Mouse (Mus musculus) midbrain, postnatal 0 days (tissue): ENCODE measurements around the gene Aldh18a1. TPM values are rescaled to one million over a fixed set of nuclear protein-coding genes. Genes with fewer than 3 reads are reported as not detected.

Experiments used
- ATAC-seq: fragments of 200-750 bp; cut with Nextera tagmentation; 2 replicates; pipeline ENCODE4 v1.8.0; 2017; ENCODE audit warnings: moderate number of reproducible peaks, mild to moderate bottlenecking, moderate TSS enrichment, moderate library complexity; ENCODE audit not compliant: low FRiP score
- DNase-seq: peaks from one replicate; pipeline ENCODE4 v3.0.0-alpha.2; 2015; ENCODE audit warnings: low spot score
- H3K27ac ChIP-seq: fragments of 300-500 bp; sonication (generic); 2 replicates; pipeline ENCODE4 v1.5.1; 2014; ENCODE audit warnings: low read depth, mild to moderate bottlenecking, low read length, mixed read lengths
- H3K27me3 ChIP-seq: fragments of 300-500 bp; sonication (generic); 2 replicates; pipeline ENCODE4 v1.6.1; 2014; ENCODE audit warnings: low read length, control low read depth, mixed read lengths; ENCODE audit not compliant: insufficient read depth
- H3K36me3 ChIP-seq: fragments of 300-500 bp; sonication (generic); 2 replicates; pipeline ENCODE4 v1.6.1; 2014; ENCODE audit warnings: low read length, control low read depth, mixed read lengths; ENCODE audit not compliant: insufficient read depth
- H3K4me1 ChIP-seq: fragments of 300-500 bp; sonication (generic); 2 replicates; pipeline ENCODE4 v1.6.1; 2014; ENCODE audit warnings: mild to moderate bottlenecking, control low read depth, antibody characterized with exemption, low read length, mixed read lengths; ENCODE audit not compliant: insufficient read depth
- H3K4me2 ChIP-seq: fragments of 300-500 bp; sonication (generic); 2 replicates; pipeline ENCODE4 v1.6.1; 2014; ENCODE audit warnings: low read depth, mild to moderate bottlenecking, low read length, mixed read lengths; ENCODE audit not compliant: poor library complexity, severe bottlenecking
- H3K4me3 ChIP-seq: fragments of 300-500 bp; sonication (generic); 2 replicates; pipeline ENCODE4 v1.5.1; 2014; ENCODE audit warnings: low read depth, mild to moderate bottlenecking, low read length, moderate library complexity
- H3K9ac ChIP-seq: fragments of 300-500 bp; sonication (generic); replicated peaks from 2 replicates; pipeline ENCODE4 v1.6.1; 2014; ENCODE audit warnings: mild to moderate bottlenecking, low read length, moderate library complexity, mixed read lengths; ENCODE audit not compliant: poor library complexity, severe bottlenecking
- H3K9me3 ChIP-seq: fragments of 300-500 bp; sonication (generic); 2 replicates; pipeline ENCODE4 v1.6.1; 2016; ENCODE audit warnings: low read length, control low read depth
- CTCF ChIP-seq: IDR thresholded peaks from 2 replicates; pipeline ENCODE4 v1.5.1; 2016; ENCODE audit warnings: antibody characterized with exemption, mild to moderate bottlenecking
- WGBS: fragments of 180-500 bp; shearing (Covaris S2); extraction: QIAGEN DNeasy Blood & Tissue Kit; methylation state at CpG from one replicate; pipeline ENCODE4 v1.1.7; 2014; 5-methylcytosine and 5-hydroxymethylcytosine counted together
- polyA plus RNA-seq: library from polyadenylated mRNA; unstranded; fragments of >200 nt; fragmentation: Nextera tagmentation; extraction: Ambion mirVana; gene quantifications from 2 replicates; pipeline ENCODE4 v1.2.1, GENCODE M21; 2015
- total RNA-seq: library from RNA; depleted of rRNA; stranded (reverse); fragments of >200 nt; gene quantifications from 2 replicates; pipeline ENCODE4 v1.2.3, GENCODE M21; 2014

Aldh18a1 gene
- total and polyA plus RNA-seq, 2 experiments from 2014 or later: 28.9 to 67.4 TPM

DNA sequence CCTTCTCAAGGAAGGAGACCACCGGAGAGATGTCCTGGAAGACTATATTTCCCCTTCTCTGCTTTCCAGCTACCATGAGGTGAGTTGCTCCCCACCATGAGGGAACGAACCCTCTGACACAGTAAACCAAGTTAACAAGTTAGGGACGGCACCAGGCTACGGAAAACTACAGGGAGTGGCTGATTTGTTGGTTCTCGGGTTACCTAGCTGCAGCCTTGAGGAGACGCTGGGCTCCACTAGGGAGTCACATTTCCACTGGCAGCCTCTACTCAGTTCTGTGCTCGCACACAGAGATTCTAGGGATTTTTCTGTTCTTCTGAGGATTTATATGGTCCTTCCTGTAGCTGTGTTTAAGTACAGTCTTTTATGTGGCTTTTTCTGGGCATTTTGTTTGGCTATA, 32.2 kb downstream of the Aldh18a1 start:
- no peak for TF ChIP-seq CTCF
- no peak for DNase-seq
- H3K4me2 ChIP-seq: no peak overlapping the region
- H3K36me3 ChIP-seq: peaks cover 57% of the 10 kb centered on the region
- H3K4me1 ChIP-seq: no peaks in the 10 kb centered on the region
- no peaks in the 10 kb centered on the region for H3K27me3 ChIP-seq
- WGBS: 92% methylated on average over 7 of the region's 7 CpGs
- H3K27ac ChIP-seq: no peak overlapping the region
- no peaks in the 10 kb centered on the region for H3K9me3 ChIP-seq
- H3K9ac ChIP-seq: no peak overlapping the region
- H3K4me3 ChIP-seq: no peak overlapping the region
- no peak for ATAC-seq

DNA sequence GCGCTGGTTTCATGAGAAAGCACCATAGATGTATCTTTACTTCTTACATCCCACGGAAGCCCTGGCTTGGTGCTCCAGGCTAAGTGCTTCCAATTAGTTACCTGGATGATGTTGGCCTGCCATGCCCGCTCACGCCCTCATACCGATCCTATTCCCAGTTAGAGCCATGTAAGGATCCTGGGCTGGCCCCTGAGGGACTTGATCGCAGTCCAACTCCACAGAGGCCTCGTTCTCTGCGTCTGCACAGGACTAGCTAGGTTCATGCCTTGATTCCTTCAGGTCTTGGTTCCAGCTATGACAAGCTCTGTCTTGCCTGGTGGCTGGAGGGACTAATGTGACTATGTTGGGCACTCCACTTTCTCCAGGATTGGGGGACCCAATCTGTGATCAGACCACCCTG, 33.1 kb downstream of the Aldh18a1 start:
- DNase-seq (no peak), ATAC-seq (no peak)
- Histone ChIP-seq H3K4me1 (no peaks in the 10 kb centered on the region), H3K9me3 (no peaks in the 10 kb centered on the region), H3K36me3 (peaks cover 60% of the 10 kb centered on the region), H3K27ac (no peak overlapping the region), H3K27me3 (no peaks in the 10 kb centered on the region), H3K9ac (no peak overlapping the region), H3K4me2 (no peak overlapping the region), H3K4me3 (no peak overlapping the region)
- over 99% methylated on average over 8 of the region's 8 CpGs for WGBS
- TF ChIP-seq CTCF: no peak

DNA sequence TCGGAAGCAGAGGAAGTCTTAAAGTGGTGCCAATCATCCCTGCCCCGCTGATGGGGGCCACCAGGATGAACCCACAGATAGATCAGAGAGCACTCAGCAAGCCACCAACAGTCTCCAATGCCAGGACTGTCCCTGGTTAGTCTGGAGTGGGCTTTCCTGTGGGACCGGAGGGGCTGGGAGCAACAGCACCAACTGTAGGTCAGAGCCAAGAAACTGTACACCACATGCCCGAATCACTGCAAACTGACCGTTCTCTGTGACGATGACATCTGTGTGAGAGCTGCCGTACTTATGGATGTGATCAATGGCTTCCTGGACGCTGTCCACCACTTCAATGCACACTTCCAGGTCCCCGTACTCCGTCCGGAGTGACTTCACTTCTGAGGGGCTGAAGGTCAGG, 33.9 kb downstream of the Aldh18a1 start:
- no peak for ATAC-seq
- WGBS: 94% methylated on average over 11 of the region's 11 CpGs
- TF ChIP-seq CTCF: no peak
- Histone ChIP-seq H3K27me3 (no peaks in the 10 kb centered on the region), H3K9ac (no peak overlapping the region), H3K4me1 (no peaks in the 10 kb centered on the region), H3K27ac (no peak overlapping the region), H3K4me3 (no peak overlapping the region), H3K36me3 (peaks cover 60% of the 10 kb centered on the region), H3K9me3 (no peaks in the 10 kb centered on the region), H3K4me2 (no peak overlapping the region)
- DNase-seq: no peak

DNA sequence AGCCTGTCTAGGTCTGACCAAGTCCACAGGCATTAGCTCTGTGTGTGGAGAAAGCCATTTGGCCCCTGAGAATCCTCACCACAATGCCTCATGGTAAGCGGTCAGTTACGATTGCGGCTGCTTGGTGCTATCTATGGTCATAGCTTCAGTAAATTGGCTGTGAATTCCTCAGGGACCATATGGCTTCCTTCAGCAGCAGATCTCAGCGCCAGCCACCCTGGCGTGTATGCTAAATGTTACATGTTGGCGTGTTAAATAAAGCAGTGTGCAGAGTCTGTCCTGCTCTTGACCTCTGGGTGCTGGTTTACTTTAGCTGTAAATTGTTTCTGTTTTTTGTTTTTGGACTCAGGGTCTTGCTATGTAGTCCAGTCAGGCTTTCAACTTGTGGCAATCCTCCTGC, 34.4 kb downstream of the Aldh18a1 start:
- Histone ChIP-seq H3K4me3 (no peak overlapping the region), H3K27me3 (no peaks in the 10 kb centered on the region), H3K27ac (no peak overlapping the region), H3K4me2 (no peak overlapping the region), H3K4me1 (no peaks in the 10 kb centered on the region), H3K9me3 (no peaks in the 10 kb centered on the region), H3K9ac (no peak overlapping the region), H3K36me3 (peaks cover 60% of the 10 kb centered on the region)
- DNase-seq (no peak), ATAC-seq (no peak)
- 89% methylated on average over 6 of the region's 6 CpGs for WGBS
- TF ChIP-seq CTCF: no peak

DNA sequence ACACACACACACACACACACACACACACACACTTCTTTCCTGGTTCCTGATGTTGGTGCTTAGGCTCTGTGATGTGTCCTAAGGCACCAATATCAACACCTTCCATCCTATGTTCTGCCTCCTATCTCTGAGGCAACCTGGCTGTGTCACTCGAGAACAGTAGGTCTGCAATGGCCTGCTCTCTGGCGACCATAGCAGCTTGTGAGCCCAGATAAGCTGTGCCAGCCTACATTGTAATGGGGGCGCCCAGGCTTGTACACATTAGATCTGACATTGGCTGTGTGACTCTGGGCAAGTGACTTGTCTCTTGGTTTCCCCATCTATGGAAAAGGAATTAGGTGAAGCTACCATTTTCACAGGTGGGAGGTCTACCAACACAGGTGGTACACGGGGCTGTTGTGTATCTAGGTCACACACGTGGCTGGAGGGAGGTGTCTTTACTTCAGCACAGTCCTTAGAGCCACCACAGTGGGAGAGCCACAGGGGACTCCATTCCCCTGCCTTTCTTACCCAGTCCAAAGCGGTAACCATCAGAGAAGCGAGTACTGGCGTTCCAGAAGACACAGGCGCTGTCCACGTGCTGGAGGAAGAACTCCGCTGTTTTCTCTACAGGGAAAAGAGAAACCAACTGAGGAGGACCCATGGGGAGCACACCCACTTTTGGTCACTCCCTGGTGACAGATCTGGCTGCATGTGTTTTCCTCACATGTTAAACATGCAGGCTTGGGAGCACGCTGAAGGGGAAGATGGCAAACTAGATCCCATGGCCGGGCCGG, 35.1 kb downstream of the Aldh18a1 start:
- DNase-seq (no peak), ATAC-seq (no peak)
- H3K9ac ChIP-seq: no peak overlapping the region
- no peak overlapping the region for H3K4me3 ChIP-seq
- H3K36me3 ChIP-seq: peaks cover 59% of the 10 kb centered on the region
- H3K4me2 ChIP-seq: no peak overlapping the region
- H3K4me1 ChIP-seq: no peaks in the 10 kb centered on the region
- no peak for TF ChIP-seq CTCF
- 94% methylated on average over 14 of the region's 14 CpGs for WGBS
- no peaks in the 10 kb centered on the region for H3K9me3 ChIP-seq
- no peaks in the 10 kb centered on the region for H3K27me3 ChIP-seq
- H3K27ac ChIP-seq: no peak overlapping the region

DNA sequence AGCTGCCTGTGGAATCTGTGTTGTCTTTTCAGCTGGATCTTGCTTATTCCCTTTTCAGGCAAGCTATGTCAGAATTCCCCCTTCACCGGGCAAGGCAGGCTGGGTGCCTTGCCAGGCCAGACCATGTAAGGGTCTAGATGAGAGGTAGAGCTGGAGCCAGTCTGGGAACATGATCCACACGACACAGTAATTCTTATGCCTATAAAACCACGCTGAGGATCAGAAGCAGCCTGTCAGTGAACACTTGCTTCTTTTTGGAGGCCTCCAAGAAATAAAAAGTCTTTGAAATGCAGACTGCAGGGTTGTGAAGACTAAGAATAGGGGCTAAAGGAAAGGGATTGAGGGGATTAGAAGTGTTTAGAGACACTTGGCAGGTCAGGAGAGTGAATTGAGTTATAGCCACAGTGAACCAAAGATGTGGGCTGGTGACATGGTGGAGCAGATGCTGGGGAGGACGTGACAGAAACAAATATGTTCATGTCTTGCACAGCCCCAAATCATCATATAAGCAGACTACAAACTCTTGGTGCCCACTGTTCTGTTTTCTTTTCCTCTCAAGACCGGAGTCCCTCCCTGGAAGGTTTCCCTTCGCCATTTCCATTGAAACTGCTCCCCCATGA, 38.6 kb downstream of the Aldh18a1 start:
- no peak for DNase-seq
- Histone ChIP-seq H3K4me3 (no peak overlapping the region), H3K9ac (no peak overlapping the region), H3K9me3 (no peaks in the 10 kb centered on the region), H3K4me2 (no peak overlapping the region), H3K4me1 (no peaks in the 10 kb centered on the region), H3K27me3 (no peaks in the 10 kb centered on the region), H3K27ac (no peak overlapping the region), H3K36me3 (peaks cover 33% of the 10 kb centered on the region)
- TF ChIP-seq CTCF: no peak
- 34% methylated on average over 6 of the region's 6 CpGs for WGBS
- ATAC-seq: no peak
